Mouse (Mus musculus) CH12.LX (cell line): Measurements from ENCODE around the gene Armc3. TPM values are rescaled to one million over a fixed set of nuclear protein-coding genes. Genes with fewer than 3 reads are reported as not detected.

Experiments
- DNase-seq: peaks from one replicate; pipeline ENCODE4 v3.0.0-alpha.2; 2013; ENCODE audit errors: extremely low read depth
- H3K27ac ChIP-seq: 2 replicates; pipeline ENCODE4 v1.5.1; 2012; ENCODE audit warnings: low read depth, mild to moderate bottlenecking, control low read depth, moderate library complexity; ENCODE audit not compliant: insufficient read depth
- H3K27me3 ChIP-seq: replicated peaks from 2 replicates; pipeline ENCODE3; 2012; ENCODE audit warnings: inconsistent platforms
- H3K36me3 ChIP-seq, 2 experiments: replicated peaks in 1 of 2; 2 replicates each; pipeline versions ENCODE3 to v1.6.1; 2012; ENCODE audit warnings: inconsistent platforms in 1 of 2, low read length in 1 of 2, mild to moderate bottlenecking in 1 of 2, mixed read lengths in 1 of 2, moderate library complexity in 1 of 2; ENCODE audit not compliant: control insufficient read depth in 1 of 2, insufficient read depth in 1 of 2
- H3K4me1 ChIP-seq, 2 experiments: 2 replicates each; pipeline ENCODE4 v1.6.1; 2012; ENCODE audit warnings: inconsistent platforms in 1 of 2, moderate library complexity in 1 of 2; ENCODE audit not compliant: insufficient read depth in 2 of 2, control insufficient read depth in 1 of 2
- H3K4me2 ChIP-seq: 2 replicates; pipeline ENCODE4 v1.6.1; 2012; ENCODE audit warnings: low read depth, mild to moderate bottlenecking, control low read depth; ENCODE audit not compliant: poor library complexity, insufficient read depth, severe bottlenecking
- H3K4me3 ChIP-seq, 3 experiments: fragments of 150-350 bp in 1 of 3; sonication (generic) in 1 of 3; replicated peaks in 1 of 3; 2 replicates each; pipeline versions ENCODE3 to v1.5.1; 2011 to 2012; ENCODE audit warnings: low read depth in 2 of 3, low read length in 2 of 3, mild to moderate bottlenecking in 2 of 3, moderate library complexity in 2 of 3, control low read depth in 1 of 3, improper control_type of control experiment in 1 of 3, inconsistent platforms in 1 of 3, mixed read lengths in 1 of 3; ENCODE audit not compliant: poor library complexity in 1 of 3
- H3K79me2 ChIP-seq: replicated peaks from 2 replicates; pipeline ENCODE4 v1.6.1; 2012; ENCODE audit warnings: mild to moderate bottlenecking, moderate library complexity; ENCODE audit not compliant: control insufficient read depth, poor library complexity, insufficient read depth, severe bottlenecking; ENCODE audit errors: extremely low read depth
- H3K9ac ChIP-seq: 2 replicates; pipeline ENCODE4 v1.6.1; 2012; ENCODE audit warnings: low read depth, mild to moderate bottlenecking, control low read depth, moderate library complexity; ENCODE audit not compliant: insufficient read depth
- H3K9me3 ChIP-seq: replicated peaks from 2 replicates; pipeline ENCODE3; 2012; ENCODE audit warnings: low read length, inconsistent platforms, mixed read lengths
- CHD1 ChIP-seq: IDR thresholded peaks from 2 replicates; pipeline ENCODE4 v1.6.1; 2012; ENCODE audit warnings: low read depth, low read length, improper control_type of control experiment, inconsistent platforms
- CTCF ChIP-seq, 2 experiments: IDR thresholded peaks in 1 of 2; conservative IDR thresholded peaks in 1 of 2; 2 replicates each; pipeline ENCODE4 v1.5.1; 2011 to 2012; ENCODE audit warnings: low read depth in 2 of 2, low read length in 2 of 2, improper control_type of control experiment in 1 of 2, inconsistent platforms in 1 of 2, mild to moderate bottlenecking in 1 of 2, moderate library complexity in 1 of 2
- E2F4 ChIP-seq: IDR thresholded peaks from 2 replicates; pipeline ENCODE4 v1.6.1; 2011; ENCODE audit warnings: low read depth, low read length, improper control_type of control experiment; ENCODE audit not compliant: insufficient replicate concordance
- ELF1 ChIP-seq: IDR thresholded peaks from 2 replicates; pipeline ENCODE4 v1.6.1; 2014; ENCODE audit warnings: low read depth, mild to moderate bottlenecking, inconsistent platforms, low read length, improper control_type of control experiment
- JUND ChIP-seq: conservative IDR thresholded peaks from 2 replicates; pipeline ENCODE4 v1.6.1; 2011; ENCODE audit warnings: low read depth, low read length, improper control_type of control experiment
- MAFK ChIP-seq: IDR thresholded peaks from 2 replicates; pipeline ENCODE4 v1.6.1; 2011; ENCODE audit warnings: low read length, improper control_type of control experiment; ENCODE audit not compliant: insufficient replicate concordance
- MAZ ChIP-seq: IDR thresholded peaks from 2 replicates; pipeline ENCODE4 v1.6.1; 2012; ENCODE audit warnings: low read depth, mild to moderate bottlenecking, inconsistent platforms, low read length, improper control_type of control experiment, moderate library complexity
- MEF2A ChIP-seq: IDR thresholded peaks from 2 replicates; pipeline ENCODE4 v1.6.1; 2014; ENCODE audit warnings: low read depth, mild to moderate bottlenecking, inconsistent platforms, low read length, improper control_type of control experiment, borderline replicate concordance
- MXI1 ChIP-seq: IDR thresholded peaks from 2 replicates; pipeline ENCODE4 v1.6.1; 2011; ENCODE audit warnings: mild to moderate bottlenecking, low read depth, low read length, improper control_type of control experiment
- MYC ChIP-seq: IDR thresholded peaks from 2 replicates; pipeline ENCODE4 v1.6.1; 2011; ENCODE audit warnings: low read depth, mild to moderate bottlenecking, improper control_type of control experiment, low read length
- NRF1 ChIP-seq: IDR thresholded peaks from 2 replicates; pipeline ENCODE4 v1.6.1; 2014; ENCODE audit warnings: low read depth, mild to moderate bottlenecking, inconsistent platforms, low read length, improper control_type of control experiment, moderate library complexity
- RAD21 ChIP-seq: IDR thresholded peaks from 2 replicates; pipeline ENCODE4 v1.6.1; 2011; ENCODE audit warnings: low read depth, mild to moderate bottlenecking, low read length, improper control_type of control experiment, moderate library complexity
- RCOR1 ChIP-seq: conservative IDR thresholded peaks from 2 replicates; pipeline ENCODE4 v1.6.1; 2012; ENCODE audit warnings: low read depth, mild to moderate bottlenecking, inconsistent platforms, low read length, improper control_type of control experiment
- SIN3A ChIP-seq: IDR thresholded peaks from 2 replicates; pipeline ENCODE4 v1.6.1; 2012; ENCODE audit warnings: low read length, improper control_type of control experiment, inconsistent platforms
- SMC3 ChIP-seq: IDR thresholded peaks from 2 replicates; pipeline ENCODE4 v1.6.1; 2011; ENCODE audit warnings: low read depth, low read length, improper control_type of control experiment
- TBP ChIP-seq: conservative IDR thresholded peaks from 2 replicates; pipeline ENCODE4 v1.6.1; 2011; ENCODE audit warnings: low read depth, low read length, improper control_type of control experiment
- TCF12 ChIP-seq: IDR thresholded peaks from 2 replicates; pipeline ENCODE4 v1.6.1; 2014; ENCODE audit warnings: low read depth, mild to moderate bottlenecking, inconsistent platforms, low read length, improper control_type of control experiment
- UBTF ChIP-seq: IDR thresholded peaks from 2 replicates; pipeline ENCODE4 v1.6.1; 2012; ENCODE audit warnings: low read depth, mild to moderate bottlenecking, inconsistent platforms, low read length, improper control_type of control experiment, moderate library complexity
- ZC3H11A ChIP-seq: IDR thresholded peaks from 2 replicates; pipeline ENCODE4 v1.6.1; 2012; ENCODE audit warnings: low read depth, mild to moderate bottlenecking, inconsistent platforms, low read length, improper control_type of control experiment
- dilution Hi-C: fragments of 300-500 bp; cut with MboI; formaldehyde crosslinking; loops from 2 replicates; pipeline ENCODE4 v1.14.3; 2020; ENCODE audit warnings: low sequenced_read_pairs; ENCODE audit not compliant: extremely low pct_unique_long_range_greater_than_20kb, extremely low pct_ligation_motif_present
- in situ Hi-C: fragments of 300-500 bp; cut with MboI; formaldehyde crosslinking; loops from 3 replicates; pipeline ENCODE4 v1.14.3; 2019; ENCODE audit warnings: low sequenced_read_pairs, low pct_ligation_motif_present, low pct_unique_long_range_greater_than_20kb, mixed read lengths
- polyA plus RNA-seq: library from polyadenylated mRNA; unstranded; fragments of >175 nt; gene quantifications from 2 replicates; pipeline ENCODE4 v1.2.1, GENCODE M21; 2012; ENCODE audit warnings: low read depth; ENCODE audit not compliant: insufficient read length
- total RNA-seq, 2 experiments: library from RNA; depleted of rRNA; stranded (reverse); fragments of 300-350 nt in 1 of 2; fragments of >200 nt in 1 of 2; gene quantifications; 2 replicates each; pipeline ENCODE4 v1.2.3; 2012 to 2014

Armc3 gene
- total and polyA plus RNA-seq, 3 experiments: 0.08 to 0.36 (median 0.21) TPM

GRCm38 (mm10) chr2:19235614-19236013 lies 36.5 kb downstream of the Armc3 start:
- no peak for DNase-seq
- dilution Hi-C loops: no loop called here
- in situ Hi-C loops: no loop called here

GRCm38 (mm10) chr2:19238771-19239170 lies 39.7 kb downstream of the Armc3 start:
- dilution Hi-C loops: no loop called here
- in situ Hi-C loops: no loop called here
- peak; percentile 16 for DNase-seq
- no peak overlapping the region for H3K9ac ChIP-seq
- no peaks in the 10 kb centered on the region for H3K27me3 ChIP-seq
- H3K4me3 ChIP-seq: no peak overlapping the region
- H3K79me2 ChIP-seq: no peaks in the 10 kb centered on the region
- no peak overlapping the region for H3K27ac ChIP-seq
- H3K4me2 ChIP-seq: no peak overlapping the region
- no peaks in the 10 kb centered on the region for H3K9me3 ChIP-seq
- H3K4me1 ChIP-seq: no peaks in the 10 kb centered on the region
- H3K36me3 ChIP-seq: no peaks in the 10 kb centered on the region
- TF ChIP-seq SMC3 (peak; percentile 14; the same call in 1 of the 2 replicates), RAD21 (peak; percentile 26), MYC (no peak), ELF1 (no peak), CTCF (conservative IDR thresholded peaks at IDR 0.05 in 1 of 2, IDR thresholded peaks at IDR 0.05 in 1 of 2; ENCODE audit: low read depth in 2 of 2, low read length in 2 of 2) (peak; percentile 40 to 44; a peak in 3 of 4 replicates), MEF2A (no peak)

More at GRCm38 (mm10) chr2:19235614-19236013, 36.5 kb downstream of the Armc3 start:
- TF ChIP-seq MAZ (no peak), NRF1 (no peak), RCOR1 (no peak), TCF12 (no peak), TBP (no peak), ELF1 (no peak), RAD21 (no peak), UBTF (no peak), CTCF (conservative IDR thresholded peaks at IDR 0.05 in 1 of 2, IDR thresholded peaks at IDR 0.05 in 1 of 2; ENCODE audit: low read depth in 2 of 2, low read length in 2 of 2) (no peak), E2F4 (no peak), ZC3H11A (no peak), CHD1 (no peak), MXI1 (no peak), MAFK (no peak), SIN3A (no peak), MYC (no peak), MEF2A (no peak), JUND (no peak)
- Histone ChIP-seq H3K36me3 (no peaks in the 10 kb centered on the region), H3K4me1 (no peaks in the 10 kb centered on the region), H3K27ac (no peak overlapping the region), H3K4me2 (no peak overlapping the region), H3K27me3 (no peaks in the 10 kb centered on the region), H3K4me3 (no peak overlapping the region), H3K9me3 (no peaks in the 10 kb centered on the region), H3K79me2 (no peaks in the 10 kb centered on the region), H3K9ac (no peak overlapping the region)
